ENCODE assay signal across 31 mouse cellular contexts in the genomic region with DNA sequence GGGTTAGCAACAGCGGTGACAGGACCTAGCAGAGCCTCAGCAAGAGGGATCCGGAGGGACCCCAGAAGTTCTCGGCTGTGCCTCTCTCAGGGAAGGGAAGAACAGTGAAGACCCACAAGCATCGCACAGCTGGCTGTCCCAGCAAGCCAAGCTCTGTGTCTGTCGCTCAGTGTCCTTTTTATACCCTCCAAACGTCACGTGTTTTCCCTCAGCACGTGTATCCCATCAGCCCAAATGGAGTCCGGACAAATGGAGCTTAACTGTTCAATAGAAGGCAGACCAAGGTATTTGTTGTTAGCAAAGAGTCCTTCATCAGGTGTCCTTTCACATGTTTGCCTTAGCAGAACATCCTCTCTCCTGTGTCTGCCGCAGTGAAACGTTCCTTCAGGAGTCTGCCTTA. TPM values are rescaled to one million over a fixed set of nuclear protein-coding genes. Genes with fewer than 3 reads are reported as not detected.
"Had no signal": no experiment of that assay in that cellular context is flagged by ENCODE, and none has a peak within 500 bp of the region (broad histone marks: within the 10 kb centered on the region; RNA-seq: fewer than 3 reads in every experiment).

No protein-coding gene starts in this region.

- H3K9me3 ChIP-seq: limb, embryonic 10.5 days; limb, embryonic 12.5 days; limb, embryonic 15.5 days; liver, embryonic 15.5 days; lung, embryonic 15.5 days; midbrain, embryonic 10.5 days; midbrain, embryonic 12.5 days; midbrain, embryonic 15.5 days; neural tube, embryonic 12.5 days had no signal

- H3K27ac ChIP-seq: limb, embryonic 10.5 days; limb, embryonic 12.5 days; limb, embryonic 13.5 days; limb, embryonic 15.5 days; liver, embryonic 12.5 days; liver, embryonic 13.5 days; liver, embryonic 14.5 days; liver, embryonic 15.5 days; lung, embryonic 15.5 days; macrophage; midbrain, embryonic 10.5 days; midbrain, embryonic 12.5 days; midbrain, embryonic 13.5 days; midbrain, embryonic 15.5 days; neural tube, embryonic 12.5 days had no signal

- H3K4me2 ChIP-seq: limb, embryonic 12.5 days; limb, embryonic 13.5 days; limb, embryonic 15.5 days; liver, embryonic 11.5 days; liver, embryonic 12.5 days; liver, embryonic 13.5 days; liver, embryonic 15.5 days; lung, embryonic 14.5 days; lung, embryonic 15.5 days; midbrain, embryonic 12.5 days; midbrain, embryonic 13.5 days; midbrain, embryonic 15.5 days; neural tube, embryonic 12.5 days had no signal

- H3K4me3 ChIP-seq: limb, embryonic 10.5 days; limb, embryonic 12.5 days; limb, embryonic 13.5 days; limb, embryonic 15.5 days; liver, embryonic 12.5 days; liver, embryonic 13.5 days; liver, embryonic 15.5 days; lung, embryonic 15.5 days; megakaryocyte, embryonic 14.5 days; midbrain, embryonic 10.5 days; midbrain, embryonic 12.5 days; midbrain, embryonic 13.5 days; midbrain, embryonic 15.5 days; myocyte; neural tube, embryonic 12.5 days had no signal

- ATAC-seq: liver, embryonic 12.5 days; liver, postnatal 0 days; lung, postnatal 0 days; midbrain, embryonic 13.5 days; midbrain, embryonic 15.5 days; midbrain, embryonic 16.5 days had no signal

- H3K4me1 ChIP-seq: limb, embryonic 10.5 days; limb, embryonic 12.5 days; limb, embryonic 13.5 days; midbrain, embryonic 10.5 days; midbrain, embryonic 12.5 days; midbrain, embryonic 13.5 days; midbrain, embryonic 15.5 days; neural tube, embryonic 12.5 days had no signal

- H3K27me3 ChIP-seq: limb, embryonic 12.5 days; limb, embryonic 13.5 days; limb, embryonic 15.5 days; liver, embryonic 13.5 days; liver, embryonic 15.5 days; lung, embryonic 15.5 days; midbrain, embryonic 12.5 days; midbrain, embryonic 13.5 days; midbrain, embryonic 15.5 days; neural tube, embryonic 12.5 days had no signal

- H3K9ac ChIP-seq: limb, embryonic 12.5 days; limb, embryonic 13.5 days; limb, embryonic 15.5 days; liver, embryonic 12.5 days; liver, embryonic 13.5 days; liver, embryonic 14.5 days; liver, embryonic 15.5 days; liver, postnatal 0 days; lung, embryonic 14.5 days; lung, embryonic 15.5 days; midbrain, embryonic 12.5 days; midbrain, embryonic 13.5 days; midbrain, embryonic 15.5 days; neural tube, embryonic 12.5 days had no signal

- H3K36me3 ChIP-seq: limb, embryonic 15.5 days; lung, embryonic 15.5 days; midbrain, embryonic 12.5 days; midbrain, embryonic 15.5 days; neural tube, embryonic 12.5 days had no signal

- DNase-seq: left cerebral cortex, postnatal 4 days; liver; liver, embryonic 13.5 days; liver, postnatal 0 days; lung, adult 2 months; lung, embryonic 14.5 days; lung, postnatal 10 days; lung, postnatal 14 days; lung, postnatal 36 days; lung, postnatal 4 days had no signal

RNA-seq across cellular contexts. Expression of a gene that starts 42.7 kb away (rescaled TPM):
- polyA plus RNA-seq: limb, embryonic 10.5 days; limb, embryonic 12.5 days; lung, embryonic 14.5 days; midbrain, embryonic 12.5 days; midbrain, embryonic 13.5 days; midbrain, embryonic 15.5 days; midbrain, postnatal 0 days; neural tube, embryonic 11.5 days; neural tube, embryonic 12.5 days had no signal
